16 mouse cellular contexts compared by ENCODE assay signal in genomic region chr5:67884422-67885210, GRCm38 (mm10). TPM values are rescaled to one million over a fixed set of nuclear protein-coding genes. Genes with fewer than 3 reads are reported as not detected.
A peak's percentile ranks its signal among the peaks of the same experiment; 100 is the strongest.
DNase-seq lines count a peak whose midpoint lies in the region; ATAC-seq and TF ChIP-seq lines count a peak whose summit lies in the region.
"Had no signal": no experiment of that assay in that cellular context is flagged by ENCODE, and none has a peak within 500 bp of the region (broad histone marks: within the 10 kb centered on the region; RNA-seq: fewer than 3 reads in every experiment).

No protein-coding gene starts in this region.

- H3K4me3 ChIP-seq in hindbrain, embryonic 12.5 days = no peak overlapping the region
- no peak overlapping the region for H3K4me3 ChIP-seq in midbrain, postnatal 0 days (ENCODE audit: low read depth, low read length)
- H3K4me3 ChIP-seq: embryonic facial prominence, embryonic 10.5 days; limb, embryonic 10.5 days; stomach, embryonic 15.5 days had no signal

- H3K9ac ChIP-seq in hindbrain, embryonic 12.5 days = no peak overlapping the region
- no peak overlapping the region for H3K9ac ChIP-seq in midbrain, postnatal 0 days (replicated peaks; ENCODE audit: low read length, poor library complexity, severe bottlenecking)
- H3K9ac ChIP-seq: stomach, embryonic 15.5 days had no signal

- 0 out of 2 replicates have a peak overlapping the region, but pooled peaks have one; percentile 44 for H3K27ac ChIP-seq in hindbrain, embryonic 12.5 days
- no peak overlapping the region for H3K27ac ChIP-seq in midbrain, postnatal 0 days (ENCODE audit: low read depth, low read length)
- H3K27ac ChIP-seq: embryonic facial prominence, embryonic 10.5 days; limb, embryonic 10.5 days; stomach, embryonic 15.5 days had no signal

- H3K36me3 ChIP-seq in hindbrain, embryonic 12.5 days = no peaks in the 10 kb centered on the region
- H3K36me3 ChIP-seq in midbrain, postnatal 0 days (ENCODE audit: insufficient read depth, low read length) = no peaks in the 10 kb centered on the region
- H3K36me3 ChIP-seq: embryonic facial prominence, embryonic 10.5 days; limb, embryonic 10.5 days; stomach, embryonic 15.5 days had no signal

- ATAC-seq in frontal cortex, adult (ENCODE audit: low TSS enrichment) = peak; percentile 69
- ATAC-seq in hindbrain, embryonic 12.5 days (ENCODE audit: low FRiP score) = peak; percentile 79
- no peak for ATAC-seq in midbrain, postnatal 0 days (ENCODE audit: low FRiP score)
- no peak for ATAC-seq in monocyte, adult 5-6 weeks (replicated peaks; ENCODE audit: insufficient number of reproducible peaks, low FRiP score, low TSS enrichment, poor library complexity, severe bottlenecking)

- H3K9me3 ChIP-seq in hindbrain, embryonic 12.5 days (replicated peaks) = no peaks in the 10 kb centered on the region
- H3K9me3 ChIP-seq in midbrain, postnatal 0 days (ENCODE audit: low read length) = no peaks in the 10 kb centered on the region
- H3K9me3 ChIP-seq: embryonic facial prominence, embryonic 10.5 days; limb, embryonic 10.5 days; megakaryocyte, embryonic 14.5 days; stomach, embryonic 15.5 days had no signal

- 41% methylated on average over 9 of the region's 9 CpGs for WGBS in hindbrain, embryonic 12.5 days
- WGBS in midbrain, postnatal 0 days = 37% methylated on average over 9 of the region's 9 CpGs

- no peak for TF ChIP-seq CTCF in midbrain, postnatal 0 days (IDR thresholded peaks at IDR 0.05)

- H3K4me1 ChIP-seq in hindbrain, embryonic 12.5 days = peaks cover 7% of the 10 kb centered on the region; the same call in 1 of the 2 replicates
- peaks cover 7% of the 10 kb centered on the region; the same call in 1 of the 2 replicates for H3K4me1 ChIP-seq in midbrain, postnatal 0 days (ENCODE audit: insufficient read depth, low read length)
- H3K4me1 ChIP-seq: embryonic facial prominence, embryonic 10.5 days; limb, embryonic 10.5 days; stomach, embryonic 15.5 days had no signal

- H3K27me3 ChIP-seq in hindbrain, embryonic 12.5 days = no peaks in the 10 kb centered on the region
- H3K27me3 ChIP-seq in midbrain, postnatal 0 days (ENCODE audit: insufficient read depth, low read length) = no peaks in the 10 kb centered on the region
- H3K27me3 ChIP-seq: megakaryocyte, embryonic 14.5 days; stomach, embryonic 15.5 days had no signal

- DNase-seq in frontal cortex, adult 2 months (ENCODE audit: extremely low spot score in 1 of 2, low spot score in 1 of 2) = no peak
- DNase-seq in Muller cell, postnatal 12 days (ENCODE audit: inconsistent ontology term) = peak; percentile 13
- peak; percentile 32 for DNase-seq in midbrain, postnatal 0 days (ENCODE audit: low spot score)
- DNase-seq in right cerebral cortex, postnatal 25 days = no peak
- DNase-seq in gastrocnemius, postnatal 10 days = no peak
- DNase-seq: adrenal gland, adult 8-10 months; kidney, postnatal 10 days had no signal

- H3K4me2 ChIP-seq in hindbrain, embryonic 12.5 days (replicated peaks) = no peak overlapping the region; the same call in 1 of the 2 replicates
- H3K4me2 ChIP-seq in midbrain, postnatal 0 days (ENCODE audit: low read depth, low read length, poor library complexity, severe bottlenecking) = no peak overlapping the region; the same call in 1 of the 2 replicates
- H3K4me2 ChIP-seq: stomach, embryonic 15.5 days had no signal

RNA-seq across cellular contexts. Expression of gene Atp8a1, which starts 37.4 kb away (rescaled TPM):
- polyA plus RNA-seq in frontal cortex, adult 2 months (2012; rRNA removed) = 56.3 and 66.2 TPM in 2 replicates
- polyA plus RNA-seq in hindbrain, embryonic 12.5 days (2016; fragmentation: Nextera tagmentation; extraction: Ambion mirVana) = 34.0 and 37.3 TPM in 2 replicates
- total RNA-seq in midbrain, postnatal 0 days (2014; rRNA removed) = 95.7 and 104 TPM in 2 replicates
- polyA plus RNA-seq in midbrain, postnatal 0 days (2015; fragmentation: Nextera tagmentation; extraction: Ambion mirVana) = 35.5 and 42.9 TPM in 2 replicates
- 10 to 100 TPM in 1 of 2 experiments, 1 to 10 TPM in 1; 9.7 to 11.3 TPM for total RNA-seq in gastrocnemius, postnatal 10 days (2021)
- total RNA-seq in monocyte, adult 5-6 weeks (2017) = 30.1 to 51.4 TPM (median 30.5 TPM) in 3 replicates
- polyA plus RNA-seq: C2C12 had no signal

RNA-seq across cellular contexts. Expression of gene Gm5108, which starts 56.9 kb away (rescaled TPM):
- not detected in 2 replicates for polyA plus RNA-seq in frontal cortex, adult 2 months (2012; rRNA removed)
- polyA plus RNA-seq in hindbrain, embryonic 12.5 days (2016; fragmentation: Nextera tagmentation; extraction: Ambion mirVana) = not detected in 2 replicates
- total RNA-seq in midbrain, postnatal 0 days (2014; rRNA removed) = not detected in 2 replicates
- polyA plus RNA-seq in midbrain, postnatal 0 days (2015; fragmentation: Nextera tagmentation; extraction: Ambion mirVana) = not detected in 2 replicates
- total RNA-seq in gastrocnemius, postnatal 10 days (2021) = not detected
- total RNA-seq in monocyte, adult 5-6 weeks (2017) = not detected in 3 replicates
- total RNA-seq: adrenal gland, adult 8-10 months had no signal
- polyA plus RNA-seq: C2C12; embryonic facial prominence, embryonic 10.5 days; limb, embryonic 10.5 days; liver, embryonic 16.5 days; stomach, embryonic 15.5 days had no signal

Comparison
In these comparisons a context has a peak if more than half of its experiments do, and no peak if none do; other contexts are left out.
1. ATAC-seq: peak in frontal cortex, adult (single experiment) and hindbrain, embryonic 12.5 days (single experiment); none in midbrain, postnatal 0 days (single experiment) and monocyte, adult 5-6 weeks (single experiment).
2. DNase-seq: peak in Muller cell, postnatal 12 days (single experiment) and midbrain, postnatal 0 days (single experiment); none in frontal cortex, adult 2 months (0 of 2), right cerebral cortex, postnatal 25 days (single experiment) and gastrocnemius, postnatal 10 days (single experiment).